Mouse (Mus musculus) neural tube, embryonic 15.5 days (tissue): ENCODE results near the gene Tbc1d22a. TPM values are rescaled to one million over a fixed set of nuclear protein-coding genes. Genes with fewer than 3 reads are reported as not detected.
"Not testable (repeated sequence)": the region's sequence is repeated elsewhere in the genome, so short reads cannot be mapped to it uniquely, and the experiment has no call there.

ENCODE experiments used
- ATAC-seq: fragments of 200-750 bp; cut with Nextera tagmentation; 2 replicates; pipeline ENCODE4 v1.8.0; 2017; ENCODE audit warnings: mild to moderate bottlenecking, moderate TSS enrichment, moderate library complexity; ENCODE audit not compliant: low FRiP score
- H3K27ac ChIP-seq: fragments of 300-500 bp; sonication (generic); replicated peaks from 2 replicates; pipeline ENCODE4 v1.5.1; 2015; ENCODE audit warnings: mild to moderate bottlenecking, inconsistent platforms
- H3K27me3 ChIP-seq: fragments of 300-500 bp; sonication (generic); replicated peaks from 2 replicates; pipeline ENCODE4 v1.6.1; 2015; ENCODE audit warnings: inconsistent platforms
- H3K36me3 ChIP-seq: fragments of 300-500 bp; sonication (generic); 2 replicates; pipeline ENCODE4 v1.6.1; 2015; ENCODE audit warnings: inconsistent platforms
- H3K4me1 ChIP-seq: fragments of 300-500 bp; sonication (generic); 2 replicates; pipeline ENCODE4 v1.6.1; 2015; ENCODE audit warnings: inconsistent platforms
- H3K4me2 ChIP-seq: fragments of 300-500 bp; sonication (generic); 2 replicates; pipeline ENCODE4 v1.6.1; 2015; ENCODE audit warnings: inconsistent platforms, mild to moderate bottlenecking, moderate library complexity
- H3K4me3 ChIP-seq: fragments of 300-500 bp; sonication (generic); replicated peaks from 2 replicates; pipeline ENCODE4 v1.5.1; 2015; ENCODE audit warnings: mild to moderate bottlenecking, inconsistent platforms
- H3K9ac ChIP-seq: fragments of 300-500 bp; sonication (generic); replicated peaks from 2 replicates; pipeline ENCODE4 v1.6.1; 2015; ENCODE audit warnings: mild to moderate bottlenecking, inconsistent platforms
- H3K9me3 ChIP-seq: fragments of 300-500 bp; sonication (generic); replicated peaks from 2 replicates; pipeline ENCODE4 v1.6.1; 2016; ENCODE audit warnings: inconsistent platforms
- WGBS: fragments of 180-500 bp; shearing (Covaris S2); methylation state at CpG from one replicate; pipeline ENCODE4 v1.1.7; 2015; ENCODE audit warnings: mixed read lengths; 5-methylcytosine and 5-hydroxymethylcytosine counted together
- polyA plus RNA-seq: library from polyadenylated mRNA; unstranded; fragments of >200 nt; fragmentation: Nextera tagmentation; extraction: Ambion mirVana; gene quantifications from 2 replicates; pipeline ENCODE4 v1.2.1, GENCODE M21; 2015

Tbc1d22a gene
- polyA plus RNA-seq, 1 experiment from 2014 or later: 11.0 TPM

DNA sequence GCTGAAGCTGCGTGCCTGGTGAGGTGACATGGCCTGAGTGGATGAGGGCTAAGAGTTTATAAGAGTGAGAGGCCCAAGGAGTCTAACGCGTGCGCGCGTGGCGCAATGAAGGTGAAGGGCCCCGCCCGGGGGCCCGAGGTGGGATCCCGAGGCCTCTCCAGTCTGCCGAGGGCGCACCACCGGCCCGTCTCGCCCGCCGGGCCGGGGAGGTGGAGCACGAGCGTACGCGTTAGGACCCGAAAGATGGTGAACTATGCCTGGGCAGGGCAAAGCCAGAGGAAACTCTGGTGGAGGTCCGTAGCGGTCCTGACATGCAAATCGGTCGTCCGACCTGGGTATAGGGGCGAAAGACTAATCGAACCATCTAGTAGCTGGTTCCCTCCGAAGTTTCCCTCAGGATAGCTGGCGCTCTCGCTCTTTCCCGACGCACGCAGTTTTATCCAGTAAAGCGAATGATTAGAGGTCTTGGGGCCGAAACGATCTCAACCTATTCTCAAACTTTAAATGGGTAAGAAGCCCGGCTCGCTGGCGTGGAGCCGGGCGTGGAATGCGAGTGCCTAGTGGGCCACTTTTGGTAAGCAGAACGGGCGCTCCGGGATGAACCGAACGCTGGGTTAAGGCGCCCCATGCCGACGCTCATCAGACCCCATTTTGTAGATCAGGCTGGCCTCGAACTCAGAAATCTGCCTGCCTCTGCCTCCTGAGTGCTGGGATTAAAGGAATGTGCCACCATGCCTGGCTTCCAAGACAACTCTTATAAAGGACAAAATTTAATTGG, 19.4 kb upstream of the Tbc1d22a start:
- not testable (repeated sequence) for H3K27me3 ChIP-seq, H3K27ac ChIP-seq, H3K4me2 ChIP-seq, H3K36me3 ChIP-seq, H3K9ac ChIP-seq, H3K4me1 ChIP-seq, H3K4me3 ChIP-seq, H3K9me3 ChIP-seq
- WGBS: 83% methylated on average over 55 of the region's 55 CpGs
- ATAC-seq: peak; percentile 85

DNA sequence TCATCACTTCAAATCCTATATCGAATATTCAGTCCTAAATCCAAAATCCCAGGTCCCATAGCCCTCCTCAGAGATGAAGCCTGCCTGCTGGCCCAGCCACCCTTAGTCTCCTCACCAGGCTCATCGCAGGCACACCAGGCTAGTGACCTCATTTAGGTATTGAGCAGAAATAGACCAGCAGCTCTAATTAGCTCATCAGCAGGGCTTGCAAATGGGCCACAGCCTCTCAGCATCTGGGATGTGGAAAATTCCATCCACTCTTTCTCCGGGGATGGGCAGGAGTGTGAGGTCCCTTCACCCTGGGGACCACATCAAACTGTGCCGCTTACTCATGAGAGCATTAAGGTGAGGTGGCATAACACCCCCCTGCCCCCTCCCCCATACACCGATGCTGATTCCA, 15.2 kb upstream of the Tbc1d22a start:
- Histone ChIP-seq H3K9ac (no peak overlapping the region), H3K4me1 (0 out of 2 replicates have a peak, but pooled peaks cover 3% of the 10 kb centered on the region), H3K9me3 (no peaks in the 10 kb centered on the region), H3K27ac (no peak overlapping the region), H3K4me3 (no peak overlapping the region), H3K27me3 (no peaks in the 10 kb centered on the region), H3K36me3 (no peaks in the 10 kb centered on the region), H3K4me2 (no peak overlapping the region)
- 89% methylated on average over 5 of the region's 5 CpGs for WGBS
- no peak for ATAC-seq

DNA sequence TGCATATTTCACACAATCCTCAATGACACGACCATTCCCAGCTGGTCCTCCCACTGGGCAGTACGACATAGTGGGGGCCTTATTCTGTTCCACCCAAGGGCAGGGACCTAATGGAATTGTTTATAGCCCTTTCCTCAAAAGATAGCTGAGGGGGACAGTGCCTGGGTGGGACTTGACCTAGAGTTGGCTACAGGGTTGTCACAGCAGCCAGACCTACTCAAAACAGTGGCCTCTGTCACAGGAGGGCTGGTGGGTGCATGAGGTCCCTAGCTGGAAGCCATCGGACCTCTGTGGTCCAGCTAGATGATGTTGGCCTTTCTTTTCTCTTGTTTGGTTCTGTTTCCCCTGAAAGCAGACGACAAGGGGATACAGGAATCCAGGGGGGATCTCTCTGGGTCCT, 14.8 kb upstream of the Tbc1d22a start:
- H3K4me3 ChIP-seq: no peak overlapping the region
- 0 out of 2 replicates have a peak, but pooled peaks cover 3% of the 10 kb centered on the region for H3K4me1 ChIP-seq
- ATAC-seq: no peak
- no peak overlapping the region for H3K9ac ChIP-seq
- no peak overlapping the region for H3K4me2 ChIP-seq
- no peaks in the 10 kb centered on the region for H3K9me3 ChIP-seq
- 76% methylated on average over 4 of the region's 4 CpGs for WGBS
- H3K36me3 ChIP-seq: no peaks in the 10 kb centered on the region
- H3K27me3 ChIP-seq: no peaks in the 10 kb centered on the region
- no peak overlapping the region for H3K27ac ChIP-seq

GRCm38 (mm10) chr15:86200169-86200568, 14.1 kb upstream of the Tbc1d22a start:
- WGBS: 51% methylated on average over 4 of the region's 4 CpGs
- Histone ChIP-seq H3K4me1 (0 out of 2 replicates have a peak, but pooled peaks cover 3% of the 10 kb centered on the region), H3K9ac (no peak overlapping the region), H3K9me3 (no peaks in the 10 kb centered on the region), H3K27ac (no peak overlapping the region), H3K4me3 (no peak overlapping the region), H3K4me2 (no peak overlapping the region), H3K27me3 (no peaks in the 10 kb centered on the region), H3K36me3 (no peaks in the 10 kb centered on the region)
- no peak for ATAC-seq

- Histone ChIP-seq H3K27me3 (no peaks in the 10 kb centered on the region), H3K9ac (no peak overlapping the region), H3K4me2 (no peak overlapping the region), H3K27ac (no peak overlapping the region), H3K4me1 (0 out of 2 replicates have a peak, but pooled peaks cover 3% of the 10 kb centered on the region), H3K36me3 (no peaks in the 10 kb centered on the region), H3K9me3 (no peaks in the 10 kb centered on the region), H3K4me3 (no peak overlapping the region)
- ATAC-seq: no peak
- WGBS: 34% methylated on average over 4 of the region's 4 CpGs
Observed at GRCm38 (mm10) chr15:86201095-86201494, 13.2 kb upstream of the Tbc1d22a start.

DNA sequence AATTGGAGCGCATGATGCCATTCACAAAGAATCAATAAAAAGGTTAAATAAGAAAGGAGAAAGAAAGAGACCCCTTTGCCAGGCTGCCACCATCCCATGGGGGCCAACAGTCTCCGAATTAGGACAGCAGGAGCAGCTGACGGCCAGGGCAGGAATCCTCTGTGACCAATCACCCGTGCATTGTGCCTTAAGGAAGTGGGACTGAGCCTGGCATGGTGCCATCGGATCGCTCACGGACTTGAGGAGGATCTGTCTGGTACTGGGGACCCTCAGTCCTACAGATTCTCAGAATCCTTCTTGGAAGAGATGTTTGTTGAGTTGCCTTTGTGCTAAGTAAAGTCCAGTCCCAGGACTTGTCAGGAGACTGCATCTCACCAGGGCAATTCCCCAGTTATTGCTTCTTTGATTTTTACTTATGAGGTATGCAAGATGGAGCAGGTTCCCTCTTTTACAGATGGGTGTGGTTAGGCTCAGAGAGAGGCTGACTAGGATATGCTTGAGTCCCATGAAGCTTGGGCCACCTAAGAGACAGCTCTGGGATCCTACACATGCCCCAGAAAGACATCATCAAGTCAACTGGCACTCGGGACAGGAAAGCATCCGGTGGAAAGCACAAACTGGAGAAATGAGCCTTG, 12.4 kb upstream of the Tbc1d22a start:
- Histone ChIP-seq H3K4me2 (no peak overlapping the region), H3K27me3 (no peaks in the 10 kb centered on the region), H3K9me3 (no peaks in the 10 kb centered on the region), H3K9ac (no peak overlapping the region), H3K27ac (no peak overlapping the region), H3K4me1 (0 out of 2 replicates have a peak, but pooled peaks cover 5% of the 10 kb centered on the region), H3K36me3 (no peaks in the 10 kb centered on the region), H3K4me3 (no peak overlapping the region)
- WGBS: 54% methylated on average over 9 of the region's 9 CpGs
- no peak for ATAC-seq

DNA sequence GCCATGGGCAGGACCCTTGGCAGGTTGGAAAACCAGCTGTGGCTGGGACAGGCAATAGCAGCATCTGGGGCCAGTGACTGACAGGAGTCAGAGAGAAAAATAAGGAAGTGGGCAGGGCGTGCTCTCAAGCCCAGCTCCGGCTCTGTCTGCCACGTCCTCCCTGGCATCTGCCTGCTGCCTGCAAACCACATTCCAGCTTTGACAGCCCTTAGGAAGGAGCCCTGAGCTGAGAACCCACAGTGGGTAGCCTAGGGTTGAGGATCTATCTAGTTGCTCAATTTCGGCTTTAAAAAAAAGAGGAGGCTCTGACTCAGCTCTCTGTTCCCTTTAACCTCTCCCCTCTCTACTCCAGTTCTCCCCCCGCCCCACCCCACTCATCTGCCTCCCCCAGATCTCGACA, 11.6 kb upstream of the Tbc1d22a start:
- Histone ChIP-seq H3K4me2 (no peak overlapping the region), H3K27ac (no peak overlapping the region), H3K36me3 (no peaks in the 10 kb centered on the region), H3K9ac (no peak overlapping the region), H3K27me3 (no peaks in the 10 kb centered on the region), H3K4me3 (no peak overlapping the region), H3K9me3 (no peaks in the 10 kb centered on the region), H3K4me1 (0 out of 2 replicates have a peak, but pooled peaks cover 5% of the 10 kb centered on the region)
- 59% methylated on average over 6 of the region's 6 CpGs for WGBS
- ATAC-seq: no peak

DNA sequence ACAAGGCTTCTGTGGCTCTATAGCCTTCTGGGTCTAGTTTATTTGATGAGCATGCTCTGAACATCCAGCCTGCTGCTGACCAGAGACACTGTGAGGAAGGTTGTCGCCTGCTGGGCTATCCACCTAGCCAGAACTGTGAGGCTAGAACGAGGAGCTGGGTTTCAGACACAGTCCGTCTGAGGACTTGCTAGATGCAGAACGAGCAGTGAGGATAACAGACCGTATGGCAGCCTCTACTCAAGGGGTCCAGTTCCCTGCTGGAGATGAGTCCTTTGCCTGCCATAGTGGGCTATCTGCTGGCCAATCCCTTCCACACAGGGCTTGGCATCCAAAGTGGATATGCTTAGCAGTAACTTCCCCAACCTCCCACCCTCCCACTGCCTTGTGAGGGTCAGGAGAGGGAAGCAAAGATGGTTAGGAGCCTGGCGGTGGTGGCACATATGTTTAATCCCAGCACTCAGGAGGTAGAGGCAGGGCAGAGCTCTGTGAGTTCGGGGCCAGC, 10.9 kb upstream of the Tbc1d22a start:
- no peak overlapping the region for H3K9ac ChIP-seq
- no peak overlapping the region for H3K4me2 ChIP-seq
- H3K36me3 ChIP-seq: no peaks in the 10 kb centered on the region
- H3K9me3 ChIP-seq: no peaks in the 10 kb centered on the region
- 0 out of 2 replicates have a peak, but pooled peaks cover 5% of the 10 kb centered on the region for H3K4me1 ChIP-seq
- no peaks in the 10 kb centered on the region for H3K27me3 ChIP-seq
- 82% methylated on average over 7 of the region's 7 CpGs for WGBS
- H3K4me3 ChIP-seq: no peak overlapping the region
- H3K27ac ChIP-seq: no peak overlapping the region
- ATAC-seq: no peak

GRCm38 (mm10) chr15:86203942-86204561, 10.2 kb upstream of the Tbc1d22a start:
- WGBS: 51% methylated on average over 7 of the region's 7 CpGs
- ATAC-seq: no peak
- H3K9me3 ChIP-seq: no peaks in the 10 kb centered on the region
- H3K9ac ChIP-seq: no peak overlapping the region
- no peaks in the 10 kb centered on the region for H3K27me3 ChIP-seq
- H3K4me2 ChIP-seq: no peak overlapping the region
- no peak overlapping the region for H3K27ac ChIP-seq
- 0 out of 2 replicates have a peak, but pooled peaks cover 5% of the 10 kb centered on the region for H3K4me1 ChIP-seq
- no peak overlapping the region for H3K4me3 ChIP-seq
- H3K36me3 ChIP-seq: no peaks in the 10 kb centered on the region

DNA sequence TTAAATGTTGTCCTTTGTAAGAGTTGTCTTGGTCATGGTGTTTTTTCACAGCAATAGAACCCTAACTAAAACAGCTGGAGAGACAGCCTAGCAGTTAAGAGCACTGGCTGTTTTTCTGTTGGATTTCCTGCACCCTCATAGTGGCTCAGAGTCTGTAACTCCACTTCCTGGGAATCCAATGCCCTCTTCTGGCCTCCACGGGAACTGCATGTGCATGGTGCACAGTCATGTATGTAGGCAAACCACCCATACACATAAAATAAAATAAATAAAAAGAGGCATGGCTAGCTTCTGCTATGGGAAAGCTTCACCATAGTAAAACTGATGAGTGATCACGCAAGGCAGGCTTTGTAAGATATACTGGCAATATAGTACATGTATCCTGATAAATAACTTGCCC, 9.0 kb upstream of the Tbc1d22a start:
- H3K9me3 ChIP-seq: no peaks in the 10 kb centered on the region
- no peak overlapping the region for H3K4me2 ChIP-seq
- no peak for ATAC-seq
- 70% methylated on average over 2 of the region's 2 CpGs for WGBS
- no peaks in the 10 kb centered on the region for H3K36me3 ChIP-seq
- no peak overlapping the region for H3K9ac ChIP-seq
- H3K27me3 ChIP-seq: no peaks in the 10 kb centered on the region
- no peak overlapping the region for H3K27ac ChIP-seq
- H3K4me3 ChIP-seq: no peak overlapping the region
- H3K4me1 ChIP-seq: peaks cover 15% of the 10 kb centered on the region

GRCm38 (mm10) chr15:86206385-86206784, 7.9 kb upstream of the Tbc1d22a start:
- Histone ChIP-seq H3K9me3 (no peaks in the 10 kb centered on the region), H3K27ac (no peak overlapping the region), H3K4me1 (peaks cover 21% of the 10 kb centered on the region), H3K9ac (no peak overlapping the region), H3K27me3 (no peaks in the 10 kb centered on the region), H3K36me3 (no peaks in the 10 kb centered on the region), H3K4me2 (no peak overlapping the region), H3K4me3 (no peak overlapping the region)
- no peak for ATAC-seq
- WGBS: 43% methylated on average over 4 of the region's 4 CpGs
